Mouse (Mus musculus): ENCODE measurements around the gene Taf8. TPM values are rescaled to one million over a fixed set of nuclear protein-coding genes. Genes with fewer than 3 reads are reported as not detected.

Gene Taf8
- polyA plus RNA-seq (2015; fragmentation: Nextera tagmentation; extraction: Ambion mirVana), result 23.4 and 23.5 TPM in 2 replicates

DNA sequence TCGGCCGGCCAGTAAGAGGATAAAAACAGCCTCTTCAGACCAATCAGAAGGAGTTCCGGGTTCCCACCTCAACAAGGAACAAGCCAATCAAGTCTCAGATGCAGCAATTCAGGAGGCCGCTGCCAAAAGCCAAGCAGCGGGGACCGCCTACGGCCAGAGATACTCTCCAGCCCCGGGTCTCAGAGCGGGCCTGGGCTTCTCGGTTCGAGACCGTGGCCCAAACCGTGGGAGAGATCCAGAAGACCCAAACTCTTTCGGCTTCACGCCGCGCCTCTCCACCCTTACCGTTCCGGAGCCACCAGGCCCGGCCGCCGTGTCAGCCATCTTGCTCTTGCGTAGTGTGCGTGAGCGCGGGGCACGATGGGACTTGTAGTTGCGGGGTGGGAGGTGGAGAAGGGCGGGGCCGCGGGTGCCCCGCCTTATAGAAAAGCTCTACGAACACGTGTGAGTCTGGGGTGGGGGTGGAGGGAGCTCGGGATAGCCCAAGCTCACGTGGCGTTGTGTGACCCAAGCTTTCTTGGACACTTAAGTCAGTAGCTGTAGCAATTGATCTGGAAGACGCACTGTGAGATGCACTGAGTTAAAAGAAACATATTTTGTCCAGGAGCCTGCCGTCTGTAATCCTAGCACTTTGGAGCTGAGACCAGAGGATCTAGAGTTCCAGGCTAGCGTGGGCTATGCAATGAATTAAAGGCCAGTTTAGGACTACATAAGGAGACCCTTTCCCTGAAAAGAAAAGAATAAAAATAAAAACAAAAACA is at the start of gene Taf8:
Gene Taf8 (minus strand): TSS at position 347 of the 761 bp plus-strand sequence.
- Histone ChIP-seq H3K36me3 (peaks cover 23% of the 10 kb centered on the region), H3K9ac (peak within 1 kb of the TSS; percentile 83), H3K27ac (peak within 1 kb of the TSS; percentile 74; the same call in 1 of the 2 replicates), H3K4me2 (peak within 1 kb of the TSS; percentile 79), H3K4me1 (replicated peaks) (peaks cover 26% of the 10 kb centered on the region), H3K27me3 (no peaks in the 10 kb centered on the region), H3K9me3 (no peaks in the 10 kb centered on the region), H3K4me3 (peak within 1 kb of the TSS; percentile 64)
- 2% methylated on average over 40 of the region's 40 CpGs for WGBS
- peak; percentile 97 for ATAC-seq (ENCODE audit: low FRiP score)

DNA sequence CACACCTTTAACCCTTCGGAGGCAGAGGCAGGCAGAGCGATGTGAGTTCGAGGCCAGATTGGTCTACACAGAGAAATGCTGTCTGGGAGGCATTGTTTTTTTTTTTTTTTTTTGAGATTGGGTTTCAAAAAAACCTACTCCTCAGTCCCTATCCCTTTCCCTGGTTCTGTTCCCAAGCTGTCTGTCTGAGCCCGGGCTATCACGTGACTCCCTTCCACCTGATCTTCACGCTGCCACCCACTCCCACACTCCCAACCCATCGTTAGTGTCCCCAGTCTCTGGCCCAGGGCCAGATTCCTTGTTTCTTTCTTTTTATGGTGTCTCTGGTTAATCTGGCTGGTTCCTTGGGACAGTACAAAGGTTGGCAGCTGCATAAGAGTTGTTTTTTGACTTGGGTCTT is 49.0 kb upstream of the Taf8 start:
- H3K4me2 ChIP-seq, result no peak overlapping the region
- no peak overlapping the region for H3K9ac ChIP-seq
- peaks cover 5% of the 10 kb centered on the region; the same call in 1 of the 2 replicates for H3K4me1 ChIP-seq (replicated peaks)
- H3K27me3 ChIP-seq, result no peaks in the 10 kb centered on the region
- no peak overlapping the region for H3K4me3 ChIP-seq
- no peak overlapping the region for H3K27ac ChIP-seq
- ATAC-seq (ENCODE audit: low FRiP score), result no peak
- 76% methylated on average over 7 of the region's 7 CpGs for WGBS
- H3K36me3 ChIP-seq, result no peaks in the 10 kb centered on the region
- H3K9me3 ChIP-seq, result no peaks in the 10 kb centered on the region

DNA sequence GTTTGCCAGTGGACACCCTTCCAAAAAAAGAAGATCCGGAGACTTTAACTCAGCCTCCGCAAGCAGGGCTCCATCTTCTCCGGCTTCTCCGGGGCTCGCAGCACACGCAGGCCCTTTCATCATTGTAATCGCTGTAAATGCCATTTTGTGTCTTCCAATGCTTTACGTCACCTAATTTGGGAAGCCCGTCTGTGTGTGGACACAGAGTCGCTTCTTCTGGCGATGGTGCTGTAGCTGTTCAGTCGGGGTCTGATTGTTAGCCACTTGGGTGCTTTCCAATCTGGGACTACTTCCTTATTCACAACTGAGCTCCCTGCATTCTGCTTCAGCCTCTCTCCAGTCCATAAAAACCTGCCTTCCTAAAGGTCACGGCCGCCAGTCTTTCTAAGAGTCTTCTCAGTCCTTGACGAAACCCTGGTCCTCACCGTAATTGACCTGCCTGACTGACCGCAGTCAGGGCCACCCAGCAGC is 43.8 kb upstream of the Taf8 start:
- Histone ChIP-seq H3K36me3 (no peaks in the 10 kb centered on the region), H3K4me1 (replicated peaks) (peaks cover 3% of the 10 kb centered on the region), H3K27ac (no peak overlapping the region), H3K4me2 (no peak overlapping the region), H3K4me3 (no peak overlapping the region), H3K9me3 (no peaks in the 10 kb centered on the region), H3K9ac (no peak overlapping the region), H3K27me3 (no peaks in the 10 kb centered on the region)
- ATAC-seq (ENCODE audit: low FRiP score), result no peak
- 83% methylated on average over 17 of the region's 17 CpGs for WGBS

DNA sequence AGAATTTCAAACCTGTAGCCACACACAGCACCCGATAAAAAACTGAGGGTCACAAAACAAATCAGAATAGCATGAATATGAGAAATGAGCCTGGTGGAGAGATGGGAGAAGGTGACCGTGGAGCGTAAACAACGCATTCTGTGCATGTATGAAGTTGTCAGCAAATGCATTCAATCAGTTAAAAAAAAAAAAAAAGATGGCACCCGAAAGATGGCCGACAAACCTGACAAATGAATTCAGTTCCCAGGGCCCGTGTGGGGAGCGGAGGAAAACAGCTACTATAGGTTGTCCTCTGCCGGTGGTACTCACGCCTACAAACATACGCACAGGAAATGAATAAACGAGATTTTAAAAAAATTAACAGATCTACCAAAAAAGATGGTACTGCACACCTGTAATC is 43.1 kb upstream of the Taf8 start:
- 90% methylated on average over 12 of the region's 12 CpGs for WGBS
- H3K9ac ChIP-seq, result no peak overlapping the region

DNA sequence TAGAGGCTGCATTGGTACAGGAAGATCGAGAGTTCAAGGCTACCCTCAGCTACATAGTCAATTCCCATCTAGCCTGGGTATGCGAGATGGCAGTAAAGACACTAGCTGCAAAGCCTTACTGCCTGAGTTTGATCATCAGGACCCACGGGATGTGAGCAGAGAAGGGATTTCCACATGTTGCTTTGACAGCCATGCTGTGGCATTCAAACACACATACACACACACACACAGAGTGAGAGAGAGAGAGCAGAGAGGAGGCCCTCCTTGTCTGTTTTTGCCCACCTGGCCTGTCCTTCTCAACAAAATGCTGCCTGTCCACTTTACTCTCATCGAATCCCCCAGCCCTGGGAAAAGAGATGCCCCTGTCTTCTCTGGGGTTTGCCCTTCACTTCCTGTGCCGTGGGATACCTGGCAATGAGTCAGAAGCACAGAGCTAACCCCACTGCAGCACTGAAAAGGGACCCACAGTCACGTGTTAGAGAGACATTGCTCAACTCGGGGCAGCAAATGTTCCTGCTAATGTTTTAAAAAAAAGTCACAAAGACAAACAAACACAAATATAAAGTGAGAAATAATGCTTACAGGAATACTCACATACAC is 41.1 kb upstream of the Taf8 start:
- Histone ChIP-seq H3K4me1 (replicated peaks) (peaks cover 3% of the 10 kb centered on the region), H3K4me2 (no peak overlapping the region), H3K27ac (no peak overlapping the region), H3K27me3 (no peaks in the 10 kb centered on the region), H3K9me3 (no peaks in the 10 kb centered on the region), H3K36me3 (no peaks in the 10 kb centered on the region), H3K9ac (no peak overlapping the region), H3K4me3 (no peak overlapping the region)
- ATAC-seq (ENCODE audit: low FRiP score), result no peak
- WGBS, result 87% methylated on average over 7 of the region's 7 CpGs

More for the DNA sequence above, 43.1 kb upstream of the Taf8 start:
- Histone ChIP-seq H3K4me1 (replicated peaks) (peaks cover 3% of the 10 kb centered on the region), H3K4me2 (no peak overlapping the region), H3K27ac (no peak overlapping the region), H3K9me3 (no peaks in the 10 kb centered on the region), H3K27me3 (no peaks in the 10 kb centered on the region), H3K36me3 (no peaks in the 10 kb centered on the region), H3K4me3 (no peak overlapping the region)
- no peak for ATAC-seq (ENCODE audit: low FRiP score)

DNA sequence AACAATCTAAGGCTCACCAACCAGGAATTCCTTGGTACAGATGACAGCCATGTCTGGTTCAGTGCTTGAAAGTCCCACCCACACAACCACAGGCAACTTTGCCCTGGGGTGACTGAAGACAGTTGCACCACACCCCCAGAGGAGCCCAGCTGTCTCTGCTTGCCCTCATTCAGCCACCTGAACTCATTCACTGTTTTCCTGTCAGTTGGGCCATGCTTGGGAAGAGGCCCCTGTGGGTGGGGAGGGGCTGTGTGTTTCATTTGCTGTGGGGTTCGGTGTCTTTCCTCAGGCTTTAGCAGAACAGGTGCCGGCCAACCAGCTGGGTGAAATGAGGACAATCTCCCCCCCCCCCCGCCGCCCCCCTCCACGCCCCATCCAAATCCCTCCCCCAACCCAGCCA is 40.0 kb upstream of the Taf8 start:
- Histone ChIP-seq H3K9me3 (no peaks in the 10 kb centered on the region), H3K4me3 (no peak overlapping the region), H3K9ac (no peak overlapping the region), H3K27me3 (no peaks in the 10 kb centered on the region), H3K4me1 (replicated peaks) (peaks cover 3% of the 10 kb centered on the region), H3K27ac (no peak overlapping the region), H3K36me3 (no peaks in the 10 kb centered on the region), H3K4me2 (no peak overlapping the region)
- ATAC-seq (ENCODE audit: low FRiP score), result no peak
- WGBS, result 79% methylated on average over 5 of the region's 5 CpGs

DNA sequence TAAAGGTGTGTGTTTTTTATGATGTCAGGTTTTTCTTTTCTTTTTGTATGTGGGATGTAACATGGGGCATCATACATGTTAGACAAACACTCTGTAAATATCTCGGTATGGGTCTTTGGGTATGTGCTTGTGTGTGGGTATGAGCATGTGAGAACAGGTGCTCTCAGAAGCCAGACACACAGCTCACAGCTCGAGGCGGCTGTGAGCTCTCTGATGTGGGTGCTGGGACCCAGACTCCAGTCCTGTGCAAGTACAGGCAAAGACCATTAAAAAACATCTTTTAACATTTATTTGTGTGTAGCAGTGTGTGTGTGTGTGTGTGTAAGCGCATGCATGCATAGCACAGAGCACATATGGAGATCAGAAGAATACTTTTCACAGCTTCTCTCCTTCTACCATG is 37.0 kb upstream of the Taf8 start:
- no peak for ATAC-seq (ENCODE audit: low FRiP score)
- WGBS, result 97% methylated on average over 4 of the region's 4 CpGs
- Histone ChIP-seq H3K4me3 (no peak overlapping the region), H3K27ac (no peak overlapping the region), H3K9me3 (no peaks in the 10 kb centered on the region), H3K9ac (no peak overlapping the region), H3K36me3 (no peaks in the 10 kb centered on the region), H3K4me2 (no peak overlapping the region), H3K4me1 (replicated peaks) (peaks cover 3% of the 10 kb centered on the region), H3K27me3 (no peaks in the 10 kb centered on the region)

DNA sequence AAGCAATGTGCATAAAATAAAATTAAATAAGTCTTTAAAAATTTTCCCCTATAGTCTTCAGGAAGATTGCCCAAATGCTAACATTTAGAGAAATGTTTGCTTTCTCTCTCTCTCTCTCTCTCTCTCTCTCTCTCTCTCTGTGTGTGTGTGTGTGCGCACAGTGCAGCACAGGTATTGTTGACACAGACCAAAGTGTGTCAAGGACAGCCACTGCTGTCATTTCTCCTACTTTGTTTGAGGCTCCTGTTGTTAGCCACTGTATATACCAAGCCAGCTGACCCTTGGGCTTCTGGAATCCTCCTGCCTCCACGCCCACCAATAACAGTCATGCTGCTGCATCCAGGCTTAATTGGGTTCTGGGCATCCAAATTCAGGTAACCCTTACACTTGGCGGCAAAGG is 36.0 kb upstream of the Taf8 start:
- Histone ChIP-seq H3K9ac (no peak overlapping the region), H3K9me3 (no peaks in the 10 kb centered on the region), H3K4me3 (no peak overlapping the region), H3K27me3 (no peaks in the 10 kb centered on the region), H3K36me3 (no peaks in the 10 kb centered on the region), H3K4me2 (no peak overlapping the region), H3K4me1 (replicated peaks) (peaks cover 3% of the 10 kb centered on the region), H3K27ac (no peak overlapping the region)
- ATAC-seq (ENCODE audit: low FRiP score), result no peak
- WGBS, result 85% methylated on average over 3 of the region's 3 CpGs

DNA sequence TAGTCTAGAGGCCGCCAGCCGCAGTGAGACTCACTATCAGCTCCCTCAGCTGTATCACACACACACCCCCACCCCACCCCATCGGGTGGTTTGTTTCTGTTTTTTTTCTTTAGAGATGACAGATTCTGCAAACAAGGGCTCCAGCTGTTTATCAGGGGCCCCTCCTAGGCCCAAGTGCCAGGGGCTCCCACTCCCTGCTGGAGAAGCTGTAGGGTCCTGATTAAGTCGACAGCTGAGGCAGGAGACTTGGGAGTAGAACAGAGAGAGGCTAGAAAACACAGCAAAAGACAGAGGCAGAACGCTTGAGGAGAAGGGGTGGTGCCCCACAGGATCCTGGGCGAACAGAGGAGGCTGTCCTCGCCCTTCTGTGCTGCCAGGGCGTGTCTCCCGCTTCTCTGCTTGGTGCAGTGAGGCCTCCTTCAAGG is 33.7 kb upstream of the Taf8 start:
- WGBS, result 77% methylated on average over 9 of the region's 9 CpGs
- no peaks in the 10 kb centered on the region for H3K27me3 ChIP-seq
- H3K4me1 ChIP-seq (replicated peaks), result no peaks in the 10 kb centered on the region
- H3K36me3 ChIP-seq, result no peaks in the 10 kb centered on the region
- no peak overlapping the region for H3K4me2 ChIP-seq
- no peak overlapping the region for H3K4me3 ChIP-seq
- H3K27ac ChIP-seq, result no peak overlapping the region
- H3K9me3 ChIP-seq, result no peaks in the 10 kb centered on the region
- no peak overlapping the region for H3K9ac ChIP-seq
- ATAC-seq (ENCODE audit: low FRiP score), result no peak

DNA sequence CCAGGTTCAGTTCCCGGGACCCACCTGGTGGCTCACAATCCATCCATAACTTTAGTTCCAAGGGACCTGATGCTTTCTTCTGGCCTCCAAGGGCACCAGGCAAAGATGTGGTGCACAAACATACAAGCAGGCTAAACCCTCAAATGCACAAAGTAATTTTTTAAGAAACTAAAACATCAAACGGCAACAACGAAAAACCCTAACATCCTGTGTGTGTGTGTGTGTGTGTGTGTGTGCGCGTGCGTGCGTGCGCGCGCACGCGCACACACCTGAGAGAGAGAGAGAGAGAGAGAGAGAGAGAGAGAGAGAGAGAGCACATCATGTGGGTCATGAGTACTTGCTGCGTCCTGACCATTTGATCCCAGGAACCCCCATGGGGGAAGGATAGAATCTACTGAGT is 31.6 kb upstream of the Taf8 start:
- no peak overlapping the region for H3K9ac ChIP-seq
- no peak for ATAC-seq (ENCODE audit: low FRiP score)
- WGBS, result 94% methylated on average over 13 of the region's 13 CpGs
- no peaks in the 10 kb centered on the region for H3K9me3 ChIP-seq
- H3K4me2 ChIP-seq, result no peak overlapping the region
- peaks cover 3% of the 10 kb centered on the region; the same call in 1 of the 2 replicates for H3K4me1 ChIP-seq (replicated peaks)
- no peaks in the 10 kb centered on the region for H3K36me3 ChIP-seq
- no peak overlapping the region for H3K4me3 ChIP-seq
- H3K27ac ChIP-seq, result no peak overlapping the region
- H3K27me3 ChIP-seq, result no peaks in the 10 kb centered on the region

DNA sequence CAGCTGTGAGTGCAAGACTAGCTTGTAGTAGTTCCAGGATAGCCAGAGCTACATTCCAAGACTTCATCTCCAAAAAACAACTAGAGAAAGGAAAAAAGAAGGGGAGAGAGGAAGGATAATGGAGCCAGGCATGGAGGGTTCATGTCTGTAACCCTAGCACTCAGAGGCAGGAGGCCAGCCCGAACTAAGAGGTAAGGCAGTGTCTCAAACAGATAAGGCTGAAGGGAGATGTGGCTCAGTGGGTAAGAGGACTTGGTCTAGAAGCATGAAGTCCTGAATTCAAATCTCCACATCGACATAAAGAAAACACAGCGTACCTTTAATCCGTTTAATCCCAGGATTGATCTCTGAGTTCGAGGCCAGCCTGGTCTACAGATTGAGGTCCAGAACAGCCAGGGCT is 30.3 kb upstream of the Taf8 start:
- 93% methylated on average over 5 of the region's 5 CpGs for WGBS
- H3K9me3 ChIP-seq, result no peaks in the 10 kb centered on the region
- H3K4me1 ChIP-seq (replicated peaks), result peaks cover 6% of the 10 kb centered on the region; the same call in 1 of the 2 replicates
- no peak overlapping the region for H3K4me3 ChIP-seq
- H3K4me2 ChIP-seq, result no peak overlapping the region
- no peaks in the 10 kb centered on the region for H3K36me3 ChIP-seq
- H3K27me3 ChIP-seq, result no peaks in the 10 kb centered on the region
- H3K27ac ChIP-seq, result no peak overlapping the region
- no peak for ATAC-seq (ENCODE audit: low FRiP score)
- H3K9ac ChIP-seq, result no peak overlapping the region

DNA sequence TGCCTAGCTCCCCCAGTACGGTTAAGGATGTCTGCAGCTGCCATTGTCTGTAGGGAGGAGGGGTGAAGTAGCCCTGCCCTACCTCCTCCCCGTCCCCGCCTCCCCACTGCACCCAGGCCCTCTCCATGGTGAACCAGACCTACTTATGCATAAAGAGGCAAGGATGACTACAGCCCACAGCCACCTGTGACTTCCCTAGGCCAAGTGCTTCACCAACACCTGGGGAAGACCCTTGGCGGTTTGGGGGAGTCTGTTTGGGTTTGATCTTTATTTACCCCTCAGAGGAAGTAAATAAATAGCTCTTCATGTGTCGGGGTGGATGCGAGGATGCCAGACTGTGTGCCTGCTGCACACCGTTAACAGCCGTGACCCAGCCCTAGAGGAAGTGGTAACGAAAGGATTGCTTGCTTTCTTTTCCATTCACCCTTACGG is 29.3 kb upstream of the Taf8 start:
- Histone ChIP-seq H3K9ac (no peak overlapping the region), H3K27me3 (no peaks in the 10 kb centered on the region), H3K27ac (no peak overlapping the region), H3K9me3 (no peaks in the 10 kb centered on the region), H3K4me2 (no peak overlapping the region), H3K36me3 (no peaks in the 10 kb centered on the region), H3K4me1 (replicated peaks) (peaks cover 8% of the 10 kb centered on the region; the same call in 1 of the 2 replicates), H3K4me3 (no peak overlapping the region)
- WGBS, result 49% methylated on average over 10 of the region's 10 CpGs
- ATAC-seq (ENCODE audit: low FRiP score), result no peak

DNA sequence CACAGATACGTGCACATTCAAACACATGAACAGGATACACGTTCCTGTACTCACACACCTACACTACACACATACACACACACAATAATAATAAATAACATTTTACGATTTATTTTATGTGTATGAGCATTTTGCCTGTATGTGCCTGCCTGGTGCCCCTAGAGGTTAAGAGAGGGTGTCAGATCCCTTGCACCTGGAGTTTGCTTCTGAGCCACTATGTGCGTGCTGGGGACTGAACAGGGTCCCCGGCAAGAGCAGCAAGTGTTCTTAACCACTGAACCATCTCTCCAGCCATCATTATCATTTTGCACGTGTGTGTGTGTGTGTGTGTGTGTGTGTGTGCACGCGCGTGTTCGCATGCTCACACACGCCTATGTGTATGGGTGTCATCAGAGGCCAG is 27.5 kb upstream of the Taf8 start:
- Histone ChIP-seq H3K4me2 (no peak overlapping the region), H3K9me3 (no peaks in the 10 kb centered on the region), H3K36me3 (no peaks in the 10 kb centered on the region), H3K9ac (no peak overlapping the region), H3K4me3 (no peak overlapping the region), H3K27ac (no peak overlapping the region), H3K4me1 (replicated peaks) (peaks cover 8% of the 10 kb centered on the region; the same call in 1 of the 2 replicates), H3K27me3 (no peaks in the 10 kb centered on the region)
- WGBS, result 93% methylated on average over 11 of the region's 11 CpGs
- ATAC-seq (ENCODE audit: low FRiP score), result no peak
